Mouse (Mus musculus) granulocyte monocyte progenitor cell, adult 5-6 weeks (primary cell): ENCODE data around the gene Dppa1. TPM values are rescaled to one million over a fixed set of nuclear protein-coding genes. Genes with fewer than 3 reads are reported as not detected.
"Not testable (repeated sequence)": the region's sequence is repeated elsewhere in the genome, so short reads cannot be mapped to it uniquely, and the experiment has no call there.

Experiments used
- ATAC-seq: replicated peaks from 2 replicates; pipeline ENCODE4 v1.8.0; 2016; ENCODE audit warnings: mild to moderate bottlenecking, moderate TSS enrichment, inconsistent platforms; ENCODE audit not compliant: poor library complexity, severe bottlenecking
- total RNA-seq, 2 experiments: library from RNA; stranded (forward) in 1 of 2; stranded (reverse) in 1 of 2; fragments of 200-712, 200-1000 nt in 1 of 2; fragments of >200 nt in 1 of 2; fragmentation: Nextera tagmentation in 1 of 2; gene quantifications; 2 replicates each; pipeline ENCODE4 v1.2.3; 2014 to 2017

Gene Dppa1
- total RNA-seq (2014; fragmentation: Nextera tagmentation), result not detected in 2 replicates
- not detected in 2 replicates for total RNA-seq (2017)

DNA sequence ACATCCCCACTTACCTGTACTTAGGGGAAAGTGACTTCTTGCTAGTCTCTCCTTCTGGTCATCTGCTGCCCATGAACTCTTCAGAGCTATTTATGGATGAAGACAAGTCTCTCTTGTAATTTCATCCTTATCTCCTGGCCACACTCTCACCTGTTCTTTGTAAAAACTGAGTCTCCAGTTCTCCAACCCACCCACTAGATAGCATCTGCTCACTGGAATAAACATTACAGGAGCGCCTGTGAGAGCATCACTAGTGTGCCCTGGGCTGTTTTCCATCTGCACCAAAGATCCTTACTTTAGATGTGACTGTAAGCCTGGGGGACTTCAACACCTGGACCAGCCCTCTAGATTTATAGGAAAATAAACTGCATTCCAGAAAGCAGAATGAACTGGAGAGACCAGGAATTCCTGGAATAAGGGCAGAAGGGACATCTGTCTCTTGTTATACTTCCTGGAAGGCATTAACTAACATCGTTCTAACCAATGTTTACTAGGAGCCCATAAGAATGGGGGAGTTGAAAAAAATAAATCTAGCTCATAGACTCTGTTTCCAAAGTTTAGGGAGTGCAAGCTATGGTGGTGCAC, at the start of gene Dppa1:
Gene Dppa1, minus strand, starts transcription at position 51 of the 585 bp plus-strand sequence.
- ATAC-seq, result no peak

DNA sequence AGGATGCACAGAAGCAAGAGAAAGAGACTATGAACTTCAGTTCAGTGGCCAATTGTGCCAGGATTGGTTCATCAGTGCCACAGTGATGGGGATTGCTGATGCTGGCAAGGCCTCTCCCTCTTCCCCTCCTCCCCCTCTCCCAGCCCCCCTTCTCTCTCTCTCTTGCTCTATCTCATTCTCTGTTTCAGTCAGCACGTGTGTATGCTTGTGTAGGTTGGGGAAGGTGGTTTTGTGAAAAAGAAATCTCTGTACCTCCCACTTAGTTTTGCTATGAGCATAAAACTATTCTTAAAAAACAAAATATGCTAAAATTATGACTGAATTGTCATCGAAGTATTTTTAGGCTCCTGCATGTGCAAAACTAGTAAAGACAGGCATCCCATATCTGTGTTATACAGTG, 38.9 kb upstream of the Dppa1 start:
- no peak for ATAC-seq

DNA sequence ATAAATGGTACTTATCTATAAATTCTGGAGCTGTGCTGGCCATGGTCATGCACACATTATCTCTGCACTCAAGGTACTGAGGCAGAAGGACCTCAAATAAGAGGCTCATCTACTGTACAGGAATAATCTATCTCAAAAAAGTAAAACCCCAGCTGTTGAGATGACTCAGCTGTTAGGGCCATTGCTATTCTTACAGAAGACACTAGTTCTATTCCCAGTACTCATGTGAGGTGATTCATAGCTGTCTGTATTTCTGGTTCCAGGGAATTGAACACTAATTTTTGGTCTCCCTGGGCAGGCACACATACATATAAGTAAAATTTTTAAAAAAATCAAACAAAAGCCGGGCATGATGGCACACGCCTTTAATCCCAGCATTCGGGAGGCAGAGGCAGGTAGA, 38.0 kb upstream of the Dppa1 start:
- ATAC-seq, result no peak

DNA sequence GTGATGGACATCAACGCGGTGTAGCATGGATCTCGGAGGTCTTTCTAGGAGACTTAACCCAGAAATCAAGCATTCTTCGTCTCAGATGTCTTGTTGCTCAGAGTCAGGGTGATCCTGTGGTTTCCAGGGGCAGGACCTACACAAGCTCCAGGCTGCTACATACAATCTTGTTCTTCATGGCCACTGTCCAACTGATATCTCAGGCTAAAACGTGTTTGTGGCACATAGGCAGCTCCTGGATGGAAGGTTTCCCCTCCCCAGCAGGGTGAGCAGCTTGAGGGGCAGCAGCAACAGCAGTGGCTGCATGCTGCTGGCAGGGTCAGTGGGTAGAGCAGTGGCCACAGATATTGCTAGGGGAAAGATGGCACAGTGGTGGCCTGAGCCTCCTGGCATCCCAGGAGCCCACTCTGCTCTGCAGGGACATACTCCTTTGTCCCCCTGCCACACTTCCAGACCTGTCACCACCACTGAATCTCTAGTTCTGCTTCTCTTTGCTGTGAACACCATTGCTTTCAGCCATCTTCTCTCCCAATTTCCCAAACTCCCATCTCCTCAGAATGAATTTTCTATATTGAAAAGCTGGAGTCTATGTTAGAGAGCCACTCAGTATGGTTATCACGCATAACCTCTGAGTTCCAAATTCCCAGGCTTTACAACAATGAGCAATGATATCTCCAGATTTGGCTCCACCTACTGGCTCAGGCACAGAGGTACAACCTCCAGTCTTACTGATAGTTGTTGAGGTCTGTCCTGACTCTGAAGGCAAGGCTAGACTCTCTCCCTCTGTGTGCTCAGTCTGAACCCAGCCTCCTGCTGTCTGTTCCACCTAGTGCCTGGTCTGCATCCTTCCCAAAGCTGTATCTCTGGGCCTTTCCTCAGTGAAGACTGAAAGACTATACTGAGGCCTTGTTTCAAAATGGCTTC, 36.8 kb upstream of the Dppa1 start:
- ATAC-seq, result peak; percentile 78

DNA sequence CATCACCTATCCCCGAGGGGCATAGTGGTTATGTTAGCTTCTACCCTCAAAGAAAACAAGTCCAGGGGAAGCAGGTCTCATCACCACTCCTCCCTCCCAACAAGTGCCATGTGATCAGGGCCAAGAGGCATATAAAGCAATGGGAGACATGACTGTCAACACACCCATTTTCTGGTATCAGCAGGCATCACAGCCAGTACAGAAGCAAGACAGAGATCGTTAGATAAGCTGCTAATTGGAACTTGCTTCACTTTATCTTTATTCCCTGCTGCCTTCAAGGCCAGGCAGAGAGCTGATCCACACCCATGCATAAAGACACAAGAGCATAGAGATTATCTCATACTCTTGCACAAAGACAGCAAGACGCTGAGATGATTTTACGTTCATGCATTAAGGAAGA, 34.2 kb upstream of the Dppa1 start:
- ATAC-seq, result no peak

DNA sequence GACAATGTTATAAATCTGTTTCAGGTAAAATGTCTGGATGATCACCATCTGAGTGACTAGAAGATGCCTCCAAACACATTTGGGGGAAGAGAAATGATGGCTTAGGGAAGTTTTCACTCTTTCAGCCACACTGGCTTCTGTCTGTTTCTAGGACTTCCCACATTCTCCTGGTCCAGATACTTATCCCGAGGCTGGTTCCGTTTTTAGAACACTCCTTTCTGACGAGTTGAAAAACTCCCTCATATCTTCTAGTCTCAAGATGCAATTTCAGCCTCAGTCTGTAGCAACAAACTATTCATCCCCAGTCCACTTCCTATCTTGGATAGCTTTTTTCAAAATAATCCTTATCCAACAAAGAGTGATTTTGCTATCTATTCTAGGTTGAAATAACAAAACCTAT, 23.4 kb upstream of the Dppa1 start:
- no peak for ATAC-seq

DNA sequence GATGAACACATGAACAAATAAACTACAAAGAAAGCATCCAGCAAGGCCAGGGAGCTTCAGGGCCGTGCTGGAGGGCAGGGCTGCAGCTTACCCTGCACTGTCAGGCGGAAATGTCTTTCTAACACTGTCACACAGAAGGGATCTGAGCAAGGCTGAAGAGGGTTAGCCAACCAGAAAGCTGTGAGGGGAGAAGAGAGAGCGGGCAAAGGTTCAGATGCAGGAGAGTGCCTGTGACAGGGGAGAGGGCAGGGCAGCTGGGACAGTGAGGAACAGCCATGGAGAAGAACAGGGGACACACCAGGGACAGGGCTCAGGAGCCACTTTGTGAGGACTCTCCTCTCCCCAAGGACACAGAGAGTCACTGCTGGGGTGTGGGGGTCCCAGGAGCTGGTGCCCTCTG, 20.6 kb upstream of the Dppa1 start:
- not testable (repeated sequence) for ATAC-seq

DNA sequence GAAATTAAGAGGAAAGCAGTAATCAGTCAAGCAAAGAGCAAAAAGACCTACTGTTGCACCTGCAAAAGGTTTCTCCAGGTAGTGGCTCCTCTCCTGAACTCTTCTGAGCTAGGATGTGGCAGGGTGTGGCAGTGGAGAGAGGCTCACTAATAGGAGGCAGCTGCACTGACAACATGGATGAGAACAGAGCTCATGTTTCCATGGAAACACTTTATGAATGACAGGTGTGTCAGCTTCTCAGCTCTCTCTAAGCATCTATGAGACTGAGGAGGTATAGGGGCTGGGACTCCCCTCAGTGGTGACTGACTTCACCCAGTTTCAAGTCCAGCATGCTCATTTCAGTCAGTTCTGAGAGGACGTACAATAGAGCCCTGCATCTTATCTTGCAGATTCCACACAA, 15.8 kb upstream of the Dppa1 start:
- ATAC-seq, result no peak

DNA sequence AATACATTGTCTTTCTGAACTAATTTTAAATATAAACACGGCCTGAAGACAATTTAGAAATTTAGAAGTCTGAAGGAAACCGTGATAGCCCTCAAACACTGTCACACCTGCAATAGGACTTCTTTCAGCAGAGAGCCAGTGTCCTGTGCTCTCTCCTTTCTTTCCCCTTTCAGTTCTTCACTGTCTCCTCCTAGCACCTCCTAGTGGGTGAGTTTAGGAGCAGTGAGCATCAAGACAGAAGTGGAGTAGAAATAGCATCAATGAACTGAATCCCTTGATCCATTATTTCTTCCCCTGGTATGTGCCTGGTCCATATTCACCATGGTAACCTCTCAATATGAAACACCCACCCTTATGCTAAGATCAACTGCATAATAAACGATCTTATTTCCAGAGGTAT, 7.5 kb upstream of the Dppa1 start:
- no peak for ATAC-seq

DNA sequence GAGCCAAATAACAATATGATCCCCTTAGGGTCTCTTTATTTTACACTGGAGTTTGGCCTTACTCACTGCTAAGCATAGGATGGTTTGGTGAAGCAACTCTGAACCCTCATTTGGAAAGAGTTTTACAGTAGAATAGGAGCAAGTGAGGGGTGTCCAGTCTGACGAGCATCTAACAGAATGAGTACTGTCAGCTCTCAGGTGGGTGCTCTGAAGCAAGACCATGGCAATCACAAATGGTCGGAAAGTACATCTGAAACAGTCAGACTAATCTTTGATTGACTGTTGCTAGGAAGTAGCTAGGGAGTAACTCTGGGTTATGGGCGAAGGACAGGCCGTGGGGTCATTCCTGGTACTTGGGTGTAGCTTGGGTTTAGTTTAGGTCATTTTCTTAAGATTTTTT, 6.5 kb upstream of the Dppa1 start:
- not testable (repeated sequence) for ATAC-seq

DNA sequence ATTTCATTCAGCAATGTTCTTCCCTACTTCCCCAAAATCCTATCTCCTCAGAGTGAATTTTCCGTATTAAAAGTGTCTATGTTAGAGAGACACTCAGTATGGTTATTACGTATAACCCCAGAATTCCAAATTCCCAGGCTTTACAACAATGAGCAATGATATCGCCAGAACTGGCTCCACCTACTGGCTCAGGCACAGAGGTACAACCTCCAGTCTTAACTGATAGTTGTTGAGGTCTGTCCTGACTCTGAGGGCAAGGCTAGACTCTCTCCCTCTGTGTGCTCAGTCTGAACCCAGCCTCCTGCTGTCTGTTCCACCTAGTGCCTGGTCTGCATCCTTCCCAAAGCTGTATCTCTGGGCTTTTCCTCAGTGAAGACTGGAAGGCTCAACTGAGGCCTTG, 2.6 kb upstream of the Dppa1 start:
- peak; percentile 84 for ATAC-seq

DNA sequence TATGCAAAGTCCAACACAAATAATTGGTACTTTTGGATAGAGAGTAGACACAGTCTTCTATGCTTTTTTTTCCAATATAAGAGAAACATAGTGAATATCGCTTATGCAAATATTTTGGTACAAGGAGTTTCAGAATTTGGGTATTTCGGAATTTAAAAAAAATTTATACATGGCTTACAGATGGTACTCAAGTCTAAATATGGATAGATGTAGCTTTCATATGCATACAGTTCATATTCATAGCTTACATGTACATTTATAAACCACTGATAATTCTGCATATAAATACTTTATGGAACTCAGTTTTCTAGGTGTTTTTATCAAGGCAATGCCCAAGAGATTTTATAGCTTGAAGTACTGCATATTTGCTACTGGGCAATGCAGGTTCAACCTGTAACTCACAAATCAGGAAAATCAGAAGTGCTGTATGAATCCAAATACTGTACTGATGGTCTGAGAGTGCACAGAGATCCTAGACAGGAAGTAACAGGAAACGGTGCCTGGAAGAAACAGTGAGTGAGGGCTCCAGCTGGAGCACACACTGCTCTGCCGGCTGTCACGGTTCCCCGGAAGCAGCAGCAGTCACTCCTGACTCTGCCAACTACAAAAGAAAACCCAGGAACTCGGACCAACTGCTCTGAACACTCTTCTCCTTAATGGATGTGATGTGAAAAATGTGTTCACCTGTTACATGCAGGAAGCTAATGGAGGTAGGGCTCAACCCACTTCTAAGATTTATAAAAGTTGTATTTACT, 8.5 kb downstream of the Dppa1 start:
- ATAC-seq, result no peak

DNA sequence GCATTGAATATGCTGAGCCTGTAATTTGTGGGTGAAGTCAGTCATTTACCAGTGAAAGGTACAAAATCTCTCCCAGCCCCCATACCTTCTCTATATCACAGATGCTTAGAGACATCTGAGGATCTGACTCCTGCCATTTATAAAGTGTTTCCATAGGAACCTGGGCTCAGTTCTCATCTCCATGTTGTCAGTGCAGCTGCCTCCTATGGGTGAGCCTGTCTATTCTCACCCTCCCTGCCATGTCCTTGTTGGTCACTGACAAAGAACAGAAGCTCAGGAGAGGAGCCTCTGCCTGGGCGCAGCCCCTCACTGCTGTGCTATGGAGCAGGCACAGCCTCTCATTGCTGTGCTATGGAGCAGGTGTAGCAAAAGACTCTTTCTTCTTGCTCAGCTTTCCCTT, 9.1 kb downstream of the Dppa1 start:
- ATAC-seq, result no peak

DNA sequence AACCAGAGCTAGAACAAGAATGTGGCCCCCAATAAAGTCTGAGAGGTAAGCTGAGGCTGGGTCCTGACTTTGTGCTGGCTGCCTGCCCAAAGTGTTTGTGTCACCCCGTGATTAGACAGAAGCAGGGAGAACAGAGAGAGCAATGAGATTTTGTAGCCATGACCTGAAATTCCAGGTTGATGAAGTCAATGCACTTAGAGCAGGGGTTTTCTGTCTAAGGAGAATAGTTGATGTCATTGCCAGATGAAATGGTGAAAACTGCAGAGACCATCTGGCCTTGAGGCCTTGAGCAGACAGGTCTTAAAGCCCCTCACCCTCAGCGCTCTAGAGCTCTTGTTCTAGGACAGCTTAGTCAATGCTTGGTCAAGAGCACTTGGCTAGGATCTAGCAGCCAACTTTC, 36.6 kb downstream of the Dppa1 start:
- ATAC-seq, result no peak

DNA sequence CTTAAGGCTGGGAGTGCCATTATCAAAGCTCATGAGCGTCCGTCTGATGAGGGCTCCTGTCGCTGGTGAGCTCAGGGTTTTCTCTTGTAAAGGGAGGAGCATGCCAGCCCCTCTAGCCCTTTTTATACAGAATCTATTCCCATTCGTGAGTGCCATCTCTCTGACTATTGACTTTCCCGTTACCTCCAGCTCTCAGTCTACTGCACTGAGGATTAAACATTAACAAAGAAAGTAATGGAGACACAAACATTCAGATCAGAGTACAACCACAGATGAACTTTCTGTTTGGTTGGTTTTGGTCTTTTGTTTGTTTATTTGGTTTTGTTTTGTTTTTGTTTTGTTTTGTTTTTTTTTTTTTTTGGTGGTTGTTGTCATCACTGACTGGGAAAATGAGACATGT, 46.3 kb downstream of the Dppa1 start:
- ATAC-seq, result no peak

DNA sequence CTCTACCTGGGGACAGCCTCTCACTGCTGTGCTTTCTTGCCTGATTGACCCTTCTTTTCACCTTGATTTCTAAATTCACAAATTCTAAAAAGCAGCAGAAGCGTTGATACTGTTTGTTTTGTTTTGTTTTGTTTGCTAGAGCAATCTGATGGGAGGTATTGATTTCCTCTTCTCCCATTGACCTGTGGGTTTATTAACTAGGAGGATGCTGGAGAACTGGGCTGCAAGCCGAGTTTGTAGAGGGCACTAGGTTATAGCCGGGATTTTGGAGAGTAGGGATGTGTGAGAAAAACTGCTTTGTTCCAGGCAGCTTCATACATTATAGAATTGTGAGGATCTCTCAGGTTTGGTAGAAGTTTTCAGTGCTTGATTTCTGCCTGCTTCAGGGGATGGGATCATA, 48.6 kb downstream of the Dppa1 start:
- no peak for ATAC-seq

DNA sequence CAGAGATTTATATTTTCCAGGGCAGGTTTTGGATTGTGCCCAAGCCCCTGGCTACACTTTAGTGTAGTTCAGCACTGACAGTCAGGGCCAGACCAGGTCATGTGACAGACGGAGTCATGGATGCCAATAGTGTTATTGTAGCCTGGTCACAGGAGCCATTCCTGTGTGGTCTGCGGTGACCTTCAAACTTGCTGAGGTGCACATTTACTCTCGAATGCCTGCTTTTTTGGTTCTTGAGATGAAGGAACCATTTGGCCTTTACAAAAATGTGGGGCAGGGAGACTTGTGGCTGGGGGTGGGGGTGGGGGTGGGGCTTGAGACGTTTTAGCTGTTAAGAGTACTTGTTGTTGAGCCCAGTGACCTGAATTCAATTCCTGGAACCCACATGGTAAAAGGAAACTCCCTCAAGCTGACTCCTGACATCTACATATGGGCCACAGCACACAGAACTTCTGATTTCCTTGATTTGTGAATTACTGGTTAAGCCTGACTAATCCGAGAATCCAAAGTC, 50.2 kb downstream of the Dppa1 start:
- no peak for ATAC-seq

DNA sequence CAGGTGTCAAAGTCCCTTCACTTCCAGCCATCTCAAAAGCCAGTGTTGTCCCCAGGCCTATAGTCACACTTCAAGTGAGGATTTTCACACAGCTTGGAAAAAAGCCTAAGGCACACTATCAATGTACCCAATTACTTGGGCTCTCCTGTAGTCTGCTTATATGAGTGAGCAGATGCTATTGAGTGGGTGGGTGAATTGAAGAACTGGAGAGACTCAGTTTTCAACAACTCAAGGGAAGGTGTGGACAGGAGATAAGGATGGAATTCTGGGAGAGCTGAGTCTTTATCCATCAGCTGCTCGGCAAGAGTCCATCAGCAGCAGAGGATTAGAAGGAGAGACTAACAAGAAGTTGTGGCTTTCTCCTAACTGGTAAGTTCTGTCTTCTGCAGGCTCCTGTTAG, 57.7 kb downstream of the Dppa1 start, which contains the start of gene BC053393:
Gene BC053393, plus strand, starts transcription at position 210 of the 400 bp plus-strand sequence.
- no peak for ATAC-seq

DNA sequence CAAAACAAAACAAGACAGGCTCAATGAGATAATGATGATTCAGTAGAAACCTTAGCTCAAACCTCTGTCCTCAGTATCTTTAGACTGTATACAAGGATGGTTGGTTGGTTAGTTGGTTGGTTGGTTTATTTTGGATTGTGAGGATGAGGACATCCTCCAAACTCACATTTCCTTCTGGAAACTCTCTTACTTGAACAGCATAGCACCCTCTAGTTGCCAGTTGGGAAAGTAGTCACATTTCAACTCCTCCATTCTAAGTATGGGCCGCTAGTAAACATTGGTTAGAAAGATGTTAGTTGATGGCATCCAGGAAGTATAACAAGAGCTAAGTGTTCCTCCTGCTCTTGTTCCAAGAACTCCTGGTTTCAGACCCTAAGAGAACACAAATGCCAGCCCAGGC, 60.0 kb downstream of the Dppa1 start:
- no peak for ATAC-seq

DNA sequence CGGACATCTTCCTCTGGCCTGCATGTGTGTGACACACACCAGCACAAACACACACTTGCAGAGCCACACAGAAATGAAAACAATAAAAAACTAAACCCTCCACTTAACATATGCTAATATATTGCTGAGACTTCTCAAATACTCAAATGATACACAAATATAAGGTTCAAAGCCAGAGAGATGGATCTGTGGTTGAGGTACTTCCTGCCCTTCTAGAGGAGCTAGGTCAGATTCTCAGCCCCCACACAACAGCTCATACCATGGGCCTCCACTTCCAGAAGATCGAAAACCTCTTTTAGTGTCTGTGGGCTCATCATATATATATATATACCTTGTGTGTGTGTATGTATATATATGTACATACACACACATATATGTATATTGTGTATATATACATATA, 63.1 kb downstream of the Dppa1 start:
- ATAC-seq, result no peak

DNA sequence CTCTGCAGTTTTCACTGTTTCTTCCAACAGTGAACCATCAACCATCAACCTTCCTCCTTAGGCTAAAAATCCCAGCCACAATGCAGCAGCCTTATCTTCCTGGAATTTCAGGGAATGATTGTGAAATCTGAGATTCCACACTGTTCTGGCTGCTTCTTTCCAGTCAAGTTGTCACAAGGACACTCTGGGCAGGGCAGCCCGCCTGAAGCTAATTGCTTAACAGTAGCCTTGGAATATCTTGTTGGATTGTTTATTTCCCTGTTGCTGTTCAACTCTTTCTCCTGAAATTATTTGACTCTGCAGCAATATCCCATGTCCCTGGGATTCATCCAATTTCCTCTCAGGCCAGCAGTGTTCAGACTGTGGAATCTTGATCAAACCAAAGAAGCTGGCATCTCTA, 64.4 kb downstream of the Dppa1 start:
- no peak for ATAC-seq
